Mouse (Mus musculus): ENCODE results near the gene Gm49318. TPM values are rescaled to one million over a fixed set of nuclear protein-coding genes. Genes with fewer than 3 reads are reported as not detected.
A peak's percentile ranks its signal among the peaks of the same experiment; 100 is the strongest.

Gm49318 gene
- polyA plus RNA-seq, 1 experiment from 2014 or later: not detected

DNA sequence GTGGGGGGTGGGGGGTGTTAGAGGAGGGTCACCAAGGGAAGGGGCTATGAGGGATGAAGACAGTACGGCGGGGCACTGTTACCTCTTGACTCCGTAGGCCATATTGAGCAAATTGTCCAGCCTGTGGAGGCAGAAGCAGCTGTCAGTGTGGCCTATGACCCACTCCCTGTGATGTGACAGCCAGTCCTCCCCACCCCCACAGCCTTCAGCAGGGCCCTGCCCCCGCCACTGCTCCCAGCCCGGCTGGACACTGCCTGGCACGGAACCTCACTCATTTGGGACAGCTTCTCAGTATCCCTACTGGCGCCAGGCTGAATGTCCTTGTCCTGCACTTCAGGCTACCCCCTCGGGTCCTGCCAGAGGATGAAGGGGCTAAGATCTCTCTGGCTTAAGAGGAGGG is 46.5 kb downstream of the Gm49318 start:
- no peaks in the 10 kb centered on the region for H3K9me3 ChIP-seq
- no peak overlapping the region for H3K27ac ChIP-seq
- no peaks in the 10 kb centered on the region for H3K4me1 ChIP-seq
- 41% methylated on average over 8 of the region's 8 CpGs for WGBS
- H3K4me2 ChIP-seq: no peak overlapping the region
- no peak overlapping the region for H3K9ac ChIP-seq
- H3K36me3 ChIP-seq: no peaks in the 10 kb centered on the region
- no peak for ATAC-seq (ENCODE audit: insufficient number of reproducible peaks, insufficient read depth, low FRiP score, low TSS enrichment, low read depth)
- no peak overlapping the region for H3K4me3 ChIP-seq
- no peaks in the 10 kb centered on the region; the same call in 1 of the 2 replicates for H3K27me3 ChIP-seq

DNA sequence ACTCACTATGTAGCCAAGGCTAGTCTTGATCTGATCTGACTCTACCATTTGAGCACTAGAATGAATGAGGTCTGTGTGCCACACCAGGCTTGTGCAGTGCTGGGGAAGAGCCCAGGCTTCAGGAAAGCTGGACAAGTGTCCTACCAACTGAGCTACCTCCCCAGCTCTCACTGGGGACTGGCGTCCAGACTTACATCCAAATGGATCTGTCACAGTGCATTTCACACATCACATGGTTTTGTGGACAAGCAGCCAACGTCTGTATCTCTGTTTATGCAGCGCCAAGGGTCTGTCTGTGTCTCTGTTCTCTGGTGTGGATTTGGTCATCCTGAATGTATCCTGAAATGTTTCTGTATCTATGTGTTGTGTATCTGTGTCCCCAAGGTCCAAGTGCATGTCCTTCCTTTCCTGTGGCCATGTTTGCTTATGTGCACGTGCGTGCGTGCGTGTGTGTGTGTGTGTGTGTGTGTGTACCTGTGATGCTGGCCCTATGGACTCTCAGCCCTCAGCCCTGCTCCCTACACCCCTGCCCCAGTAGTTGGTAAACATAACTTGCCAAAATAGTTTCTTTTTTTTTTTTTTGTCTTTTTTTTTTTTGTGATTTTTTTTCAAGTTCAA is 53.7 kb downstream of the Gm49318 start:
- WGBS: 69% methylated on average over 7 of the region's 7 CpGs
- Histone ChIP-seq H3K27ac (no peak overlapping the region), H3K36me3 (peaks cover 26% of the 10 kb centered on the region), H3K9ac (no peak overlapping the region), H3K9me3 (no peaks in the 10 kb centered on the region), H3K4me3 (no peak overlapping the region), H3K4me2 (no peak overlapping the region), H3K27me3 (no peaks in the 10 kb centered on the region), H3K4me1 (peaks cover 4% of the 10 kb centered on the region; the same call in 1 of the 2 replicates)
- no peak for ATAC-seq (ENCODE audit: insufficient number of reproducible peaks, insufficient read depth, low FRiP score, low TSS enrichment, low read depth)

DNA sequence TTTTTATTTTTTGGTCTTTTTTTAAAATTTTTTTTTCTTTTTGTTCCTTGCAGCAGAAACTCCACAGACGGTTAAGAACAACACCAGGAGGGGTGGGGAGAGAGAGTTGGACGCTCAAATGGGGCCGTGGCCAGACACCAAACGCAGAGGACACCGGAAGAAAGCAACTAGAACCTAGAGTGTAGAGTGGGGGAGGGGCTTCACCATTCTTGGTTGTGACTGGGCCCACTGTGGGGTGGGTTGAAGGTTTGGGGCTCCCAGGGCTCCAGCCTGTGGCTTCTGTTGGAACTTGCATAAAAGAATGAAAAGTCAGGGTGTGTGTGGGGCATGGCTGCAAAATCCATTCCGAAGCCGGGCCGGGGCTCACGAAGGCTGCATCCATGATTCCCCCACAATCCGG is 54.8 kb downstream of the Gm49318 start:
- Histone ChIP-seq H3K4me1 (peaks cover 4% of the 10 kb centered on the region; the same call in 1 of the 2 replicates), H3K4me2 (no peak overlapping the region), H3K27me3 (no peaks in the 10 kb centered on the region), H3K36me3 (peaks cover 37% of the 10 kb centered on the region), H3K9ac (no peak overlapping the region), H3K27ac (no peak overlapping the region), H3K9me3 (no peaks in the 10 kb centered on the region), H3K4me3 (no peak overlapping the region)
- 73% methylated on average over 10 of the region's 10 CpGs for WGBS
- no peak for ATAC-seq (ENCODE audit: insufficient number of reproducible peaks, insufficient read depth, low FRiP score, low TSS enrichment, low read depth)

DNA sequence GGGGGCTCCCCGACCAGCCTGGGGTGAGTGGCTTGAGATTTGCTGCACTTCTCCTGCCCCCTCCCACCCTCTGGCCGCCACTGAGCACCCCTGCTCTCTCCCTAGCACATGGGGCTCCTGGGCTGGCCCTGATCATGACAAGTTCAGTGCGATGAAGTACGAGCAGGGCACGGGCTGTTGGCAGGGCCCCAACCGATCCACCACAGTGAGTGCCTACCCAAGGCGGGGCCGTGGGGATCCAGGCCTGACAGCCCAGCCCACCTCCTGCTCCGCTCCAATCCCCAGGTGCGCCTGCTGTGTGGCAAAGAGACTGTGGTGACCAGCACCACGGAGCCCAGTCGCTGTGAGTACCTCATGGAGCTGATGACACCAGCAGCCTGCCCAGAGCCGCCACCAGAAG is 58.3 kb downstream of the Gm49318 start:
- Histone ChIP-seq H3K9me3 (no peaks in the 10 kb centered on the region), H3K27ac (no peak overlapping the region), H3K27me3 (no peaks in the 10 kb centered on the region), H3K9ac (no peak overlapping the region), H3K4me1 (peaks cover 4% of the 10 kb centered on the region; the same call in 1 of the 2 replicates), H3K36me3 (peaks cover 72% of the 10 kb centered on the region), H3K4me2 (no peak overlapping the region), H3K4me3 (no peak overlapping the region)
- 93% methylated on average over 13 of the region's 13 CpGs for WGBS
- ATAC-seq (ENCODE audit: insufficient number of reproducible peaks, insufficient read depth, low FRiP score, low TSS enrichment, low read depth): no peak

DNA sequence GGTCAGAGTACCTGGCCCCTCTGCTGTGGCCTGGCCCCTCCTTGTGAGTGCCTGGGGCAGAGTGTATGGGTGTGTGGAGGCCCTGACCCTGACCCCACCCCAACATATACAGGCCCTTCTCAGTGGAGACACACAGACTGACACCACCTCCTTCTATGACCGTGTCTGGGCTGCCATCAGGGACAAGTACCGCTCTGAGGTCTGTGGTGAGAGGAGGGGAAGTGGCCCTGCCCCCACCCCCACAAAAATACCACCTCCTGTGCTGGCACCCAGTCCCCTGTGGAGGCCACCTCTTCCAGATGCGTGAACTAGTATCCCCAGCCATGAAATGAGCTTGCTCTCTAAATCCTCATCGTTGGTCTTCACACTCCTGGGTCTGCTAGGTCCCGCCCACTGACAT is 60.0 kb downstream of the Gm49318 start:
- Histone ChIP-seq H3K9ac (no peak overlapping the region), H3K27ac (no peak overlapping the region), H3K36me3 (peaks cover 89% of the 10 kb centered on the region), H3K4me1 (peaks cover 4% of the 10 kb centered on the region; the same call in 1 of the 2 replicates), H3K27me3 (no peaks in the 10 kb centered on the region), H3K4me2 (no peak overlapping the region), H3K4me3 (no peak overlapping the region), H3K9me3 (no peaks in the 10 kb centered on the region)
- 86% methylated on average over 5 of the region's 5 CpGs for WGBS
- no peak for ATAC-seq (ENCODE audit: insufficient number of reproducible peaks, insufficient read depth, low FRiP score, low TSS enrichment, low read depth)

DNA sequence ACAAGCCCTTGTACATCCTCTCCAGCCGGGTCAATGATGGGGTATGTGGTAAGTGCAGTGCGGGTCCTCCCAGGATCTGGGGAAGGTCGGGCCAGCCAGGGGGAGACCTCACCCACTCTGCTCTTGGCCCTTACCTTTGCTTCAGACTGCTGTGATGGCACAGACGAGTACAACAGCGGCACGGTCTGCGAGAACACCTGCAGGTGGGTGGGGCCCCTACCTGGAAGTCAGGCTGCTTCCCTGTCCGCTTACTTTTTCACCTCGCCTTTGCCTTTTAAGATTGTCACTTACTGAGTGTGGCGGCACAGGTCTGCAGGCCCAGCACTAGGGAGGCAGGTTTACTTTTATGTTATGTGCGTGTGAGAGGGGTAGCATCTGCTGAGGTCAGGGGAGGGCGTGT is 66.5 kb downstream of the Gm49318 start:
- Histone ChIP-seq H3K4me1 (peaks cover 23% of the 10 kb centered on the region), H3K9ac (no peak overlapping the region), H3K4me3 (no peak overlapping the region), H3K4me2 (no peak overlapping the region), H3K27ac (no peak overlapping the region), H3K27me3 (no peaks in the 10 kb centered on the region), H3K36me3 (peaks cover 57% of the 10 kb centered on the region), H3K9me3 (no peaks in the 10 kb centered on the region)
- WGBS: 93% methylated on average over 12 of the region's 12 CpGs
- no peak for ATAC-seq (ENCODE audit: insufficient number of reproducible peaks, insufficient read depth, low FRiP score, low TSS enrichment, low read depth)

DNA sequence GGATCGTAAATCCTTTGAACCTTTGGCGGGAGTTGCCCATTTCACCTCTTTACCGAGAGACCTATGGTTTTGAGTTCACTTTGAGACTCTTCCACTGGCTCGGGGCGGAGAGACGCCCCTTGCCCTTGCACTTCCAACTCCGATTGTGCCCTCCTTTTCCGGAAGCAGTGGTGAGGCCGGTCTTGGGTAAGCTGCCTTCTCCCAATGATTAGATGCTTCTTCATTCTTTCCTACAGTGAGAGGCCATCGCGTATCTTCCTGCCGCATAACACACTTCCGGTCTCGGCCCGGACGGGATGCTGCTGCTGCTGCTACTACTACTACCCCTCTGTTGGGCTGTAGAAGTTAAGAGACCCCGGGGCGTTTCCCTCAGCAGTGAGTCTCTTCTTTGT is 67.9 kb downstream of the Gm49318 start:
- no peaks in the 10 kb centered on the region for H3K9me3 ChIP-seq
- H3K4me1 ChIP-seq: peaks cover 23% of the 10 kb centered on the region
- H3K9ac ChIP-seq: peak overlapping the region; percentile 75
- H3K36me3 ChIP-seq: peaks cover 43% of the 10 kb centered on the region
- ATAC-seq (ENCODE audit: insufficient number of reproducible peaks, insufficient read depth, low FRiP score, low TSS enrichment, low read depth): no peak
- peak overlapping the region; percentile 60 for H3K27ac ChIP-seq
- no peaks in the 10 kb centered on the region for H3K27me3 ChIP-seq
- 0% methylated on average over 18 of the region's 18 CpGs for WGBS
- H3K4me2 ChIP-seq: peak overlapping the region; percentile 81
- H3K4me3 ChIP-seq: peak overlapping the region; percentile 76

DNA sequence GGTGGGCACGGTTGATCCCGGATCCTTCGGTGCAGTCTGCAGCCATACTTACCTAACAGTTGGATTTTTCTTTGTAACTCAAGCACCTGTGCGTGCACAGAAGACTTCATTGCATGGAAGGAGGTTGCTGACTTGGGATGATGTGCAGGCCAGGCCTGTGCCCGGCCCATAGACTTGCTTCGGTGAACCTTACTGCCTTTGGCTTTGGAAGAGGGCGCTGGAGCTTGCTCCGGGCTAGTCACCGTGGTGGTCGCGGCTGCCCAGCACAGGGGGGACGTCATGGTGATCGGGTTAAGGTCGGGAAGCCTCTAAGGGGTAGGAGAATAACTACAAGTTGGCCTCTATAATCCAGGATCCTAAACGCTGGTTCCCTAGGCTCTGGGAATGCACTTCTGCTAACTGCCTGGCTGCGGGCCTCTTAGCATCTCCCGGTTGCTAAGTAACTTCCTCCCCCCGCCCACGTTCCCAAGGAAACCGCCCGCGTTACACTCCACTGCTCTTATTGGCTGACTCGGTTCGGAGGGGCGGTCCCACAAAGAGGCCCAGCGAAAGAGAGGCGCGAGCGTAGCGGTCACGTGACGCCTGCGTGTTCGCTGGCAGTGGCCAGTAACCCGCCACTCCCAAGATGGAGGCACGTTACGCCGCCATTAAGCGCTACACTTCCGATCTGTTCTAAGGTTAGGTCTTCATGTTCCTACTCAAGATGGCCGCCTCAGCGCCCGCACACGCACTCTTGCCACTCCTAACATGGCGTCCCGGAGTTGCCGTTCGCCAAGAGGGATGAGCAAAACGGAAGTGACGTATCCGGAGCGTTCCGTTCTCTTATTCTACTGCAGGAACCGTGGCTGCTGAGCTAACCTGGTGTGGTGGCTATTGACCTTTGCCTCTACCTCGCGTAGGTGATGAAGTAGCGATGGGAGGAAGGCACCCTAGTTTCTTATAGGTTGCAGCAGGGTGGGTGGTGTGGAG is 68.6 kb downstream of the Gm49318 start, which contains the start of the genes Ccdc151 and Prkcsh:
Ccdc151 (minus strand) TSS at position 441 of the 969 bp plus-strand sequence.
Prkcsh (plus strand) TSS at position 613 of the 969 bp plus-strand sequence.
- Histone ChIP-seq H3K4me2 (peak within 1 kb of the TSS; percentile 81), H3K27ac (peak within 1 kb of the TSS; percentile 60), H3K27me3 (no peaks in the 10 kb centered on the region), H3K9me3 (no peaks in the 10 kb centered on the region), H3K4me1 (peaks cover 23% of the 10 kb centered on the region), H3K4me3 (peak within 1 kb of the TSS; percentile 76), H3K36me3 (peaks cover 37% of the 10 kb centered on the region), H3K9ac (peak within 1 kb of the TSS; percentile 75)
- 6% methylated on average over 57 of the region's 57 CpGs for WGBS
- ATAC-seq (ENCODE audit: insufficient number of reproducible peaks, insufficient read depth, low FRiP score, low TSS enrichment, low read depth): peak; percentile 99

DNA sequence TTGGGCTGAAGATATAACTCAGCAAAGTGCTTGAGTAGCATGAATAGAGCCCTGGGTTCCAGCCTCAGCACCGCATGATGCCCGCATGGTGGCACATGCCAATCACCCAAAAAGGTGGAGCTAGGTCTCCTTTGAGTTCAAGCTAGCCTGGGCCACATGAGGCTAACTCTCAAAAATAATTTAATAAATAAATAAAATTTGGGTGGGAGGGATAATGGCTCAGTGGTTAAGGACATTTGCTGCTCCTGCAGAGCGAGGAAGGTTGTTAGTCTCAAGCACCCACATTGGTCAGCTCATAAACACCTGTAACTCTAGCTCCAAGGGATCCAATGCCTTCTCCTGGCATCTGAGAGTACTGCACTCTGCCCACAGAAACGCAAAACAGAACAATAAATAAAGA is 69.4 kb downstream of the Gm49318 start:
- Histone ChIP-seq H3K9ac (no peak overlapping the region), H3K4me1 (peaks cover 23% of the 10 kb centered on the region), H3K9me3 (no peaks in the 10 kb centered on the region), H3K4me3 (no peak overlapping the region), H3K27me3 (peaks cover 3% of the 10 kb centered on the region; the same call in 1 of the 2 replicates), H3K27ac (no peak overlapping the region), H3K4me2 (no peak overlapping the region), H3K36me3 (peaks cover 28% of the 10 kb centered on the region)
- 78% methylated on average over 4 of the region's 4 CpGs for WGBS
- no peak for ATAC-seq (ENCODE audit: insufficient number of reproducible peaks, insufficient read depth, low FRiP score, low TSS enrichment, low read depth)

DNA sequence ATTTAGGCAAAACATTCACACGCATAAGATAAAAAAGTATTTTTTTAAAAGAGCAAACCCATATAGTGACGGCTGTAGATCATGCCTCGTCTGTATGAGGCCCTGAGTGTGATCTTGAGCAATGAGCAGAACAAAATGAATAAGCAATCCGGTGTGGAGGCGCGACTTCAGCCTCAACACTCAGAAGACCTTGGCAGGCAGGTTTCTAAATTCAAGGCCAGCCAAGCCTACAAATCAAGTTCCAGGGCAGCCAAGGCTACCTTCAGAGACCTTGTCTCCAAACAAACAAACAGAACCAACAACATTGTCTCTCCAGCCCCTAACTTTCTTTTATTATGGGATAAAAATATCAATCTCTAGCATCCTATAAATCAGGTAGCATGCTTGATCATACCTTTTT is 70.8 kb downstream of the Gm49318 start:
- H3K27me3 ChIP-seq: peaks cover 3% of the 10 kb centered on the region; the same call in 1 of the 2 replicates
- H3K9me3 ChIP-seq: no peaks in the 10 kb centered on the region
- no peak overlapping the region for H3K4me3 ChIP-seq
- no peak overlapping the region for H3K4me2 ChIP-seq
- no peak for ATAC-seq (ENCODE audit: insufficient number of reproducible peaks, insufficient read depth, low FRiP score, low TSS enrichment, low read depth)
- H3K9ac ChIP-seq: no peak overlapping the region
- H3K36me3 ChIP-seq: peaks cover 15% of the 10 kb centered on the region
- 89% methylated on average over 6 of the region's 6 CpGs for WGBS
- no peak overlapping the region for H3K27ac ChIP-seq
- peaks cover 23% of the 10 kb centered on the region for H3K4me1 ChIP-seq

DNA sequence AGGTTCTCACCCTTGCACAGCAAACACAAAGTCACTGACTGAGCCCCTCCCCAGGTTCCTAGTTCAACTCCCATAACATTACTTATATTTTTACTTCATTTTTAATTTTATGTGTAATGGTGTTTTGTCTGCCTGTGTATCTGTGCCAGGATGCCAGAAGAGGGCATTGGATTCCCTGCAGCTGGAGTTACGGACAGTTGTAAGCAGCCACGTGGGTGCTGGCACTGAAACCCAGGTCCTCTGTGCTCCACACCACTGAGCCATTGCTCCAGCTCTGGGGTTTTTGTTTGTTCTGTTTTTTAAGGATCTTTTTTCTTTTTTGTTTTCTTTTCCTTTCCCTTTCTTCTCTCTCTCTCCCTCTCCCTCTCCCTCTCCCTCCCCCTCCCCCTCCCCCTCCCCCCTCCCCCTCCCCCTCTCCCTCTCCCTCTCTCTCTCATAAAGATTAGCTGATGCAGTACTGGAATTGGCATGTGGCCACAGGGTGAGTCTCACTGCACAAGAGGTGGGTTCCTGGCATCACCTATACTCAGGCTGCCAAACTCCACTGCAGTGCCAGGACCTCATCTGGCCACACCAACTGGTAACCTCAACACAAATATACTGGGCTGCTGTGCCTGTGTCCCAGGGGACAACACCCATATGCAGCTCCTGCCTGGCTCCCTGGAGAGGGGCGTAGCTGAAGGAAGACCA is 74.7 kb downstream of the Gm49318 start:
- 79% methylated on average over 3 of the region's 3 CpGs for WGBS
- no peak overlapping the region for H3K27ac ChIP-seq
- no peak overlapping the region for H3K9ac ChIP-seq
- no peak overlapping the region for H3K4me3 ChIP-seq
- ATAC-seq (ENCODE audit: insufficient number of reproducible peaks, insufficient read depth, low FRiP score, low TSS enrichment, low read depth): no peak
- no peak overlapping the region for H3K4me2 ChIP-seq
- H3K36me3 ChIP-seq: no peaks in the 10 kb centered on the region
- H3K9me3 ChIP-seq: no peaks in the 10 kb centered on the region
- H3K27me3 ChIP-seq: peaks cover 26% of the 10 kb centered on the region
- H3K4me1 ChIP-seq: no peaks in the 10 kb centered on the region

Data from embryonic facial prominence, embryonic 13.5 days (tissue).